Mouse (Mus musculus): Measurements from ENCODE around the gene Pdlim3.

DNA sequence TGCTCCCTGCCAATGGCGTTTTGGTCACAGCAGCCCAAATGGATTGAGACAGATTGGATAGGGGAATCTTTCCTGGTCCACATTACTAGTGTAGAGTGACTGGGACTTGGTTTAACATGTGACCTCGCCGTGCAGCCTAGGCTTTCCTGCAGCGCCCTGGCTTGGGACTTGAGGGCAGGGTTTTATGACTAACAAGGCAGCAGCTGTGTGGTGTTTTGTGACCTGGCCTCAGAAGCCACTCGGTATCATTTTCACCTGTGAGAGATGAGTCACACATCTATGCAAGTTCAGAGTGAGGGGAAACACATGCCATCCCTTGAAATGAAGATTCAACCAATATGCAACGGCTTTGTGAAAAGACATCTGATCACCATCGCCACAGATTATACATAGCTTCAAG is 7.6 kb upstream of the Pdlim3 start:
- TF ChIP-seq CTCF (IDR thresholded peaks at IDR 0.05; ENCODE audit: low read depth, low read length) (no peak), GATA1 (IDR thresholded peaks at IDR 0.05; ENCODE audit: borderline replicate concordance, low read length) (no peak), POLR2AphosphoS5 (IDR thresholded peaks at IDR 0.05; ENCODE audit: insufficient replicate concordance, low read depth, low read length) (no peak), GATA2 (IDR thresholded peaks at IDR 0.05; ENCODE audit: borderline replicate concordance, low read depth, low read length) (no peak)

All from G1E (cell line).